Mouse (Mus musculus) right cerebral cortex, postnatal 10 days (tissue): ENCODE measurements around the gene 4930522H14Rik.

Experiments
- DNase-seq, 2 experiments: peaks; one replicate each; pipeline ENCODE4 v3.0.0; 2021; ENCODE audit warnings: low spot score in 2 of 2

4930522H14Rik gene

DNA sequence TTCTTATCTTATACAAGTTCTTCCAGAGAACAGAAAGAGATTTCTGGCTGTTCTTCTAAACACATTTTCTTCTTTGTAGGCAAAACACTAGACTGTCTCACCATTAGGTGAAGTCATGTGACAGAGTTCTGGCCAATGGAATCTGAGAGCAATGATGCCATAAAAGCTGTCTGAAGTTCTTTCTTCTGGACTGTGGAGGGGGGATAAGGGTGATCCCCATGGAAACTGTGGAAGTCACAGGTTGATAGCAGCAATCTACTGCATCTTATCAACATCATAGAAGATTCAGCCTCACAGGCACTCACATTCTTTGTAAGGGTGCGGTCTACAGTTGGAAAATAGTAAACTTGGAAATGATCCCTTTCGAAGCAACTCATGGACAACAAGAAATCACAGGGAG lies at the start of gene 4930522H14Rik:
TSS of gene 4930522H14Rik (minus strand) at position 187 of the 400 bp plus-strand sequence.
- DNase-seq: no peak

DNA sequence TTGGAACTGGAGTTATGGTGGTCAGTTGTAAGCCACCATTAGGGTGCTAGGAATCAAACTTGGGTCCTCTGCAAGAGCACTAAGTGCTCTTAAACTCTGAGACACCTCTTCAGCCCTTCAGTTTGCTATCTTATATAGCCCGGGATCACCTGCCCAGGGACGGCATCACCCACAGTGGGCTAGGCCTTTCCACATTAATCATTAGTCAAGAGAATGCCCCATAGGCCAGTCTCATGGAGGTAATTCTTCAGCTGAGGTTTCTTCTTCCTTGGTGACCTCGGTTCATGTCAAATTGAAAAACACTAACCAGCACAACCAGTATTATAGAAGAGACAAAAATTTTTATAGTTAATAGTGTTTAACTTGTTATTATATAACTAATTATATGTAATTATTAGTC lies 47.3 kb upstream of the 4930522H14Rik start:
- no peak for DNase-seq

DNA sequence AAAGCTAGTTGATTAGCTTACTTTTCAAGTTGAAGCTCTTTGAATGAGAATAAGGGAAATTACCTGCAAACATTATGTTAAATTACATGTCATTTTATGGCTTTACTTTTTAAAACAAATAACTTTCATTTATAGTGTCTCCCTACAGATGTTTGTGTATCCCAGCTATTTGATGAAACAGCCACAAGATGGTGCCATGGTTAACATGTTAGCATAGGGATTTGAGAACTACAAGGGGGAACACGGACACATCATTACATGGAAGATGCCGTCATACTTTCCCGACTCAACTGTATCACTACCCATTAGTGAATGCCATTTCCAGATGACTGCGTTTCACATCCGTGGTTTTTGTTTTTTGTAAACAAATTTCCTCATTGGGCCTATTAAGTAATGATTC lies 45.8 kb upstream of the 4930522H14Rik start:
- DNase-seq: no peak

DNA sequence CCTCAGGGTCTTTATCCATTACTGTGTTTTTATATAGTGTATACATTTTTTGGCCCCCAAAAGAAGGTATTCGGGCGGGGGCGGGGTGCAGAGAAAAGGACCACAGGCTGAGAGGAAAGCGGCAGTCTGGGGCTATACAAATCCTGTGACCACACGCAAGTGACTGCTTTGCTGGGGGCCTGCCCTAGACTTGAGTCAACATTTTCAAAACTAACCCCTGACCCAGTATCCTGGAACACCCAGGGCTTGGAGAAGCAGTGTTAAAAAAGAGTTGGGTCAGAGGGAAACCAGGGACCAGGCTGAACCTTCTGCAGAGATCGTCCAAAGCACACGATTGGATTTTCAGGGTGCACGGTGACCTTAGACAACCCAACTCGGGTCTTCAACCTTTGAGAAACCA lies 43.7 kb upstream of the 4930522H14Rik start:
- no peak for DNase-seq

DNA sequence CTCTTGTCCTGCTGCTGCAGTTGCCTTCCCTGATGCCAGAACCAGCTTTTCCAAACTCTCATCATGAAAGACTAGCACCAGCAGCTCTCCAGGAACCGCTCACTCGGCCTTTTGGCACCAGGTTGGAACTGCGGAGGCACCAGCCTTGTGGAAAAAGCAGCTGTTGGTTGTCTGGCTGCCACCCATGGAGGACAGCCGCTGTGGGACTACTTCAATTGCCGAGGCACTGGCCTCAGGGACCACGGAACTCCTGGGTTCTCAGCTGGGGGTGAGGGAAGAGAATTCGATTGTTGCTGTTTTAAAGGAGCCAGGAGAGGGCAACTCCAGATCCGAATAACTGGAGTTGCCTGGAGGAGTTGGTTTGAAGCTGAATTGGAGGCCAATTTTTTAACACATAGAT lies 43.2 kb upstream of the 4930522H14Rik start:
- DNase-seq: no peak

DNA sequence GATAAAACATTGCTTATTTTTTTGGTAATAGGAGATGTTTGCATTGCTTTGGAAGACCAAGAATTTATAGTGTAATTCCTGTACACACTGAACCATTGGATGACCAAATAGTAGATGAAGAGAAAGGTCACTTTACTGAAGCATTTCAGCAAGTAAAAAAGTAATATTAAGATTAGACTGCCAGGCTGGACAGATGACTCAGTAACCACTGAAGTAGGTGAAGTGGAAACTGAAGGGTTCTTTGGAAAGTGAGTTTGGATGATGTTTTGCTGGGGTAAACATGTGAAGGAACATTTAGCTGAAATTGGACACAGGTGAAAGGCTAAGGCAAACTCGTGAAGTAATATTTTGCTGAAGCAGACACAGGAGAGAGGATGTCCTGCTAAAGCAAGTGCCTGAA lies 41.5 kb upstream of the 4930522H14Rik start:
- DNase-seq: no peak

DNA sequence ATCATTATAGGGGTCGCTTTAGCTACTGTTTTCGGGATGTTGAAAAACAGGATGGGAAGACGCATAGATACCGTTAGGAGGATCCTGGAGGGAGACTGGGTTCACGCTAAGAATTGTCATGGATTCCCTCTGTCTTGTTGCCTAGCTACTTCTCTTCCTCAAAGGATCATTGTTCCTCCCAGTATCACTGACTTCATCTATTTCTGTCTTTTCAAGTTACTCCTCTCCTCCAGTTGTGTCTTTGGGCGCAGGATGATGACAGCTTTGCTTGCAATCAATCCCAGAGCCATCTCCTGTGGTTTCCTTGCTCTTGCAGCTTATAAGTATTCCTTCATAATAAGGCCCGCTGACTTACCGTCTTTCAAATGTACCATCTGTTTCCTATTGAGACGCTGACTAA lies 38.3 kb upstream of the 4930522H14Rik start:
- peak; percentile 26 to 35 for DNase-seq

DNA sequence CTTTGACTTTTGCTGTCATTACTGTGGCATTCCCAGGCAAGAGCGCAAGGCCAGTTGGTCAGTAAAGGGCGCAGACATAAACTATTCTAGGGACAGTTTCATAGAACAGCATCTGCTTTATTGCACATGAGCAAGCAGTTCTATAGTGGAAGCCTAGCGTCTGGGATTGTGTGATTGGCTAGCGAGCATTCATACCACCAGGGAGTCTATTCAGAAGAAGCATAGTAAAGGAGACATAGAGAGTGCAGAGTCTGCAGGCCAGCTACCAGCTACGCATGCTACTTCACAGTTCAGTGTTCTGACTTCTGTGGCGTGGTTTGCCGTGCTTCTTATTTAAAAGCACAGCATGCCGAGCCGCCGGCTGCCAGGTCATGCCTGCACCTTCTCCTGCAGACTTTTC lies 37.9 kb upstream of the 4930522H14Rik start:
- peak in 1 of 2 experiments; percentile 23 for DNase-seq

DNA sequence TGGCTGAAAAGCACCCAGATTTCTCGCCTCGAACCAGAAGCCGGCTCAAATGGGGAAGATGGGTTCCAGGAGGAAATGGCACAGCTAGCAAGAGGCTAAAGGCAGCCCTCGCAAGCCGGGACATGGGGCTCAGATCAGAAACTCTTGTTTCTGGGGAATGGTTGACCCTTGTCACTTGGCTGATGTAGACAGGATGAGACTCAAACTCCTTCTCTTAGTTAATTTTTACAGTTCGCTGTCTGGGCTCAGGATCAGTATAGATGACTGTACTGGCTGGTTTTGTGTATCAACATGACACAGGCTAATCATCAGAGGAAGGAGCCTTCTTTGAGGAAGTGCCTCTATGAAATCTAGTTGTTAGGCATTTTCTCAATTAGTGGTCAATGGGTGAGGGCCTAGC lies 33.6 kb upstream of the 4930522H14Rik start:
- DNase-seq: no peak

DNA sequence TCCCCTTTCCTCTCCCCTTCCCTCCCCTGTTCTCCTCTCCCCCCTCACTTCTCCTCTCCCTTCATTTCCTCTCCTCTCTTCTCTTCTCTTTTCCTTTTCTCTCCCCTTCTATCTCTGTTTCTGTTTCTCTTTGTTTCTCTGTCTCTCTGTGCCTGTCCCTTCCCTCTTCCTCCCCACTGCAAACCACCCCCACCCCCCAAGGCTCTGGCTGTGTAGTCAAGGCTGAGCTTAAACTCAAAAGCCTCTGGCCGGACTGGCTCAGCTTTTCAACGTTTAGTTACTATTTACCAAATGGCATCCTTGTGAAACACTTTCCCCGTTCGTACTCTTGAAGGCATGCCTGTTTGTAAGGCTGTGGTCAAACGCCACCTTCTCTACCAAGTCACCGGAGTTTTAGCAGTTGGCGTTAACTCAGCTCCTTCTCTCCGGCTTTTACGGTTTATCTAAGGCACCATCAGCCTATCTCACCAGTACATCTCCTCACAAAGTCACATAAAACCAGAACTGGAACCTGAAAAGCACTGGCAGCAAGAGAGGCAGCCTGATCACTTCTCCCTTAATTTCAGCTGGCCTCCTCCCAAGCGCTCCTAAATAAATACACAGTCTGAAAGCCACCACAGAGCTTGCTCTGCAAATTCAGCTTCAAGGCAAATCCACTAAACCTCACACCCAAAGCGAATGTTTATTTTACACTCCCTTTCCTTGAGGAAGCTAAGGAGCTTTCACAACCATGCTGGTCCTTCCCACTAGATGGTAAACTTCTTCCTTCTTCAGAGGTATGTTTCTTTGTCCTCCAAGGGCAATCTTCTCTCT lies 19.4 kb upstream of the 4930522H14Rik start:
- DNase-seq: peak; percentile 35 to 46

DNA sequence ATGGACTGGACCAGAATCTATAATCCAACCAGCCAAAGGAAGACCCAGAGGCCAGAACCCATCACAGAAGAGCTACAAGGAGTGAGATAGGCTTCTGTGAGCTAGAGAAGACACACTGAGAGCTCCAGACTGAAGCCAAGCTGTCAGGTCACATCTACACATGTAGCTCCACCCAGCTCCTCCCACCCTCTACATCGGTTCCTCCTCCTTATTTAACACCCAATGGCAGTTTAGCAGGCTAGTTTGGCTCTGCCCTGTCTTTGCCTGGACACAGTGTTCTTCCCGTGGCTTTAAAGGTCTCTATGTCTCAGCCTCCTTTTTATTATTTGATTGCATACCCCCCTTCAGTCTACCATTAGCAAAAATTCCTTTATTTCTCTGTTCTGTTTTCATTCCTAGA lies 16.2 kb upstream of the 4930522H14Rik start:
- no peak for DNase-seq

DNA sequence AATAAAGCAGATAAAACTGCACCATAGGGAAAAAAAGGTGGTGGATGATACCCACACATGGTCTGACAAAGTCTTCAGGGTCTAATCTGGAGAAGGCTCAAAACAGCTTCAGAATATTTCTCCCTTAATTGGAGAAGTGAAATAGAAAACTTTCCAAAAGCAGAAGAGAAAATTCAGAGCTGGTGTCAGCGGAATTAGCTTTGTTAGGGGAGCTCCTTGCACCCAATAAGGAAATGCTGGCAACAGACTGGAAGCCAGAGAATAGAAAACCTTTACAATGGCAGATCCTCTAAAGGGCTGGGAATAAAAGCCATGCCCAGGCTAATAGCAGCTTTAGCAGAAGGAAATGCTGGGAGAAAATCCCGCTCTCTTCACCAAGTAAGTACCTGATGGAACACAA lies 15.4 kb upstream of the 4930522H14Rik start:
- no peak for DNase-seq

DNA sequence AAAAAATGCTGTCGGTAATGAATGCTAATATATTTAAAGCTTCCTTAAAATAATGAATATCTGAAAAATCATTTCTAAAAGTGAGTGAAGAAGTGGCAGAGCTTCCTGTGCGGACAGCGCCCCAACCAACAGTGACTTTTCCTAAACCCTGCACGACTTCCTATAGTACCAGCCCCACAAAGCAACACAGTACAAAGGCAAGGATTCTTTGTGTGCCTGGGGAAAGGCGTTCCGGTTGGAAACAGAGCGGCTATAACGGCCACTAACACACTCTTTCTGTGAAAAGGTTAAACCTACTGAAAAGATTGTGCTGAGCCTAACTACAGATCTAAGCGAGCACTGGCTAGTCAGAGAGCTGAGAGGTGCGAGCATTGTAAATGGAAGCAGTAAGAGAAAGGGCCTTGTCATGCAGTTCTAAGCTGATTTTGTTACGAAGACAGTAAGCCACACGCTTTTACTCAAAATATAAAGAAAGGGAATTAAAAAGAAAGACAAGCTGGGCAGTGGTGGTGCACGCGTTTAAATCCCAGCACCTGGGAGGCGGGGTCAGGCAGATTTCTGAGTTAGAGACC lies 766 bp downstream of the 4930522H14Rik start:
- no peak for DNase-seq

DNA sequence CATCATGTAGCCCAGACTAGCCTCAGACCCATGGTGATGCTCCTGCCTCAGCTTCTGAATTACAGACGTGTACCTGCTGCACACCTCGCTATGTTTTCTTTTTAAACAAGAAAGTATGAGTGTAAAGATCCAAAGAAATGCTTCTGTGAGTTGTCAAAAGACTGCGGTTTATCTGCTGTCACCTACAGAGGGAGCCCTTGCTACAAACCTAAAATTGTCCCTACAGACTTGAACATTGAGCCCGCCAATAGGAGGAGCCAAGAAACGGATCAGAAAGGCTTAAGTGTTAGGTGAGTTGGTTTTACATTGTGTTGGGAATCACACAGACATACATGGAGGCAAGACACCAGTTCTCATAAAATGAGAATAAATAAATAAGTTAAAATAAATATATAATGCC lies 26.2 kb downstream of the 4930522H14Rik start:
- DNase-seq: peak; percentile 47 to 53

DNA sequence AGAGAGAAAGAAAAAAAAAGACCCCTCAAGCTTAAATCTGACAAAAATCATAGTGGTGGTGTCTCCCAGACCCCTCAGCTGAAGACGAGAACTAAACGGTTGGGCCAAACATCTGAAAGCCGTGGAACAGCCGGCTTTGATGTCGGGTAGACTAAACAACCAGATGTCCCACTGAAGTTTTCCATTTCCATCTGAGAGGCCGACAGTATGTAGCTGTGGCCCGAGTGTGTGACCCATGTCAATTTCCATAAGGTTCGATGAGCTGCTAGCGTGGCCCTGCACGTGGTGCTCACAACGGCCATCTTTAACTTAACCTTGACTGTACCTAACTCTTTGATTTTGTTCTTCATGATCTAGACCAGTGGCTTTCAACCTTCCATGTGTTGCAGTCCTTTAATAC lies 32.6 kb downstream of the 4930522H14Rik start:
- DNase-seq: no peak

DNA sequence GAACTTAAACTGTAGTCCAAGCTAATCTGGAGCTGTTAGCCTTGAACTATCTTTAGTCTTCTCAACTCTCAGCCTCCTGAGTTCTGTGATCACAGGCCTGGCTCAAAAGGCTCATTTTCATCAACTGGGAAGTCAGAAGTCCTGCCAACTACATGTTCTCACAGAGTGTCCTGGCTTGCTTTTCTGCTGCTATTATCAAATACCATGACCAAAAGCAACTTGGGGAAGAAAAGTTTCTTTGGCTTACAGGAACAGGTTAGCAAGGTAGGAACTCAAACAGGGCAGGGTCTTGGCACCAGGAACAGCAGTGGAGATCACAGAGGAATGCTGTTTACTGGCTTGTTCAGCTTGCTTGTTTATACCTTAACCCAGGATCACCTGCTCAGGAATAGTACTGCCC lies 37.5 kb downstream of the 4930522H14Rik start:
- DNase-seq: no peak

DNA sequence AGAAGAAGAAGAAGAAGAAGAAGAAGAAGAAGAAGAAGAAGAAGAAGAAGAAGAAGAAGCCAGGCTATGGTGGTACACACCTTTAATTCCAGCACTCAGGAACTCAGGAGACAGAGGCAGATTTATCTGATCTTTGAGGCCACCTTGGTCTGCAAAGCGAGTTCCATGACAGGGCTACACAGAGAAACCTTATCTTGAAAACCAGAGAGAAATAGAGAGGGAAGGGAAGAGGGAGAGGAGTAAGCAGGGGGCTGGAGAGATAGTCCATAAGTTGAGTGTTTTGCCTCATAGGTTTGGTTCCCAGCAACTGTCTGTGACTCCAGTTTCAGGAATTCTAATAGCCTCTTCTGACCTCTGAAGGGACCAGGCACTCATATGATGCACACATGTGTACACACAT lies 42.3 kb downstream of the 4930522H14Rik start:
- no peak for DNase-seq

DNA sequence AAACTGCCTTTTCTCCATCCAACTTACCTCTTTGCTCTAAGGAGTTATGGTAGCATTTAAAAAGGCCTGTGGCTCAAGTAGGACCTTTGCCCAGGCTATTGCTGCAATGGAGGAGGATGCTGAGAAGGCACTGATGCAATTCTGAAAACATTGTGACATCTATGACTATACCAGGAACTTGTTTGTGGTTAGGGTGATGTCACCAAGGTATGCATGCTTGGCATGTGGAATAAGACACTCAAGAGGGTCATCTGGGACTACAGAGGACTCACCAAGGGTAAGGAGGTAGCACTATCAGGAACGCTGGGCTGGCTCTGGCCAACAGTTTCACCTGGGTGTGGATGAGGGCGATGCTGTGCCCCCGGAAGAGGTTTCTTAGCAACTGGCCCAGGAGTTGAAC lies 46.5 kb downstream of the 4930522H14Rik start, which contains the start of gene Rnf11:
TSS of gene Rnf11 (minus strand) at position 108 of the 400 bp plus-strand sequence.
- no peak for DNase-seq

DNA sequence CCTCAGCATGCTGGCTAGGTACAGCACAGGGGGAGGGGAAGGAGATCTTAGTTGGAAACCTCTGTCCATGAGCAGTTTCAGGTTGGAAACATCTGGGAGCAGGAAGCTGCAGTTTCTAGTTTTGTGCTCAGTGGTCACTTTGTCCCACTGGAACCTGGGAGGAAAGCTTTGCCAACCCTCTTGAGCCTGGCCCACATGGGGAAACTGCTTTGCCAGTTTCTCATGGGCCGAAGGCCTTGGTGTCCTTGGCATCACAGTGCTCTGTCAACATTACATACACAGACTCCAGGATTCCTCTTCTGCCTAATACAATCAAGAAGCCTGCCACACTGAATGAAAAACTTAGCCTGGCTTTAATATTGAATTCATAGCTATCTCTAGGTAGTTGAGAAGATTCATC lies 48.4 kb downstream of the 4930522H14Rik start:
- no peak for DNase-seq

DNA sequence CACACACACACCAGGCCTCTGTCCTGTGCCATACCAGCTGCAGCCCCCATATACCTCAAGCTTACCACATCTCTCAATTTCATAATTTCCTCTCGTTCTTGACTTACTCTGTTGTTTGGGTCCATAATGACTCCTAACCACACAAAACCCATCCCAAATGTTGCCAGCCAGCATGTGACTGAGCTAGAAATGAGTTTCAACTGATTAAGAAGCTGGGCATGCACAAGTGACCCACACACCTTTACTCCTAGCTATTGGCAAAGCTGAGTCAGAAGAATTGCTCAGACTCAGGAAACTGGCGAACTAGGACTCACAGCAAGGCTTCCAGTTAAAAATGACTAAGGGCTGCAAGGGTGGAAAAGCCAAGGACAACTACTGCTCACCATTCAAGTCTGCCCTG lies 49.7 kb downstream of the 4930522H14Rik start:
- no peak for DNase-seq

DNA sequence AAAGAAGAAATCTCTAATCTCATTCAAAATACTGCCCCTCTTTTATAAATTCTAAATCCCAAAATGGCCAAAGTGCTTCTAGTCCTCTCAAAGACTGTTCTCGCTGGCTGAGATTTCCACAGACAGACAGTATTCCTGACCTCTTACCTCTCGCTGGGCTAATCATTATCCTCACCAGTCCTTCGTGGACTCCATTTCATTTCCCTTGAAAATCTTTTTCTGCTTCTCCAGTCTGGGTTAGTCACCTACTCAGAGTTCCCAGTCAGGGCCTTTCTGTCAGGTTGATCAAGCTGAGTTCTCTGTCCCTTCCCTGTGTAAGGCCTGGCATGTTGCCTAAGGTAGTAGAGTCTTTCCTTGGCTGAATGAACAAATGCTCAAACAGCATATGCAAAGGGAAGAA lies 53.6 kb downstream of the 4930522H14Rik start:
- DNase-seq: no peak

DNA sequence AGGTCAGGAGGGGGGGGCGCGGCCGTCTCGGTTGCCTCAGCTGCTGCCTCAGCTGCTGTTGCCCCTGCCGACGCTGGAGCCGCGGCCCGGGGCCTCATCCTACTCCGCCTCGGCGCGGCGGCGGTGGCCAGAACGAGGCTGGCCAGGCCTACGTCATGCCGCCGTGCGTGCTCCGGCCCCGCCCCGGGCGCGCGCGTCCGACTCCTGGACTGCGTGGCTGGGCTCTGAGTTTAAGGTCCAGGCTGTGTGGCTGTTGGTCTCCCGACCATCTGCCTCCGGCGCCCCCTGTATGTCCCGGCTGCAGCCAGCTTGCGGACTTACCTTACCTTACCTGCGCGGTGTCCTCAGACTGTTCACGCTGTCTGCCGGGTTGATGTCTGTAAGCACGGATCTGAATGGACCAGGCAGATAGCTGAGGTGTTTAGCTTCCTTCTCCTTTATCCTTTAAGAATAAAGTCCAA lies 54.5 kb downstream of the 4930522H14Rik start:
- DNase-seq: peak; percentile 93
